In the genomic region with DNA sequence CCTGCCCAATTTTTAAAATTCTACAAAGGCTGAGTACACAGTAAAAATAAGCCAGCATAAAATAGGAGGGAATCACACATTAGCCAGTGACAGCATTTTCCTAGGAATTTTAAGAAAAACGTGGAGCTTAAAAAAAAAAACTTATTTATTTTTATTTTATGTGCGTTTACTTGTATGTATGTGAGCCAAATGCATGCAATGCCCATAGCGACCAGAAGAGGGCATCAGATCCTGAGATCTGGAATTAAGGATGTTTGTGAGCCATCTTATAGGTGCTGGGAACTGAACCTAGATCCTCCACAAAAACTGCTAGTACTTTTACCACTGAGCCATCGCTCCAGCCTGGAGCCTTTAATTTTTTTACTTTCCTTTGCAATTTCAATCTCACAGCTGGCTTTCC, we compare ENCODE assay signal across 1 mouse cellular context.
TF ChIP-seq lines count a peak whose summit lies in the region.

No protein-coding gene starts in this region.

TF ChIP-seq in MEL, 35 proteins besides CTCF, POLR2A, EP300 and RAD21 (continued from another document):
- no peak for TF ChIP-seq USF2 (IDR thresholded peaks at IDR 0.05; ENCODE audit: borderline replicate concordance in 1 of 2, insufficient read depth in 1 of 2, low read depth in 1 of 2, low read length in 2 of 2)
